9 mouse cellular contexts compared by ENCODE assay signal in genomic region chr14:25185556-25185958, GRCm38 (mm10).
DNase-seq lines count a peak whose midpoint lies in the region; ATAC-seq and TF ChIP-seq lines count a peak whose summit lies in the region.
"Had no signal": no experiment of that assay in that cellular context is flagged by ENCODE, and none has a peak within 500 bp of the region (broad histone marks: within the 10 kb centered on the region; RNA-seq: fewer than 3 reads in every experiment).

No protein-coding gene starts in this region.

- no peak for TF ChIP-seq CTCF in left cerebral cortex, adult 2 months (IDR thresholded peaks at IDR 0.05)
- no peak for TF ChIP-seq CTCF in forebrain, postnatal 0 days (IDR thresholded peaks at IDR 0.05; ENCODE audit: low read depth)

- 38% methylated on average over 10 of the region's 10 CpGs for WGBS in forebrain, postnatal 0 days
- WGBS in stomach, embryonic 15.5 days = 54% methylated on average over 10 of the region's 10 CpGs

- intact Hi-C loops in left cerebral cortex, adult 2 months (cut with DNase I) = loop anchor here (5.0 kb wide), 1 partner anchor 48 kb away; no protein-coding TSS in a partner anchor

- H3K4me1 ChIP-seq in forebrain, postnatal 0 days (ENCODE audit: insufficient read depth) = peaks cover 11% of the 10 kb centered on the region; the same call in 1 of the 2 replicates
- H3K4me1 ChIP-seq in stomach, embryonic 15.5 days = peaks cover 13% of the 10 kb centered on the region; the same call in 1 of the 2 replicates
- H3K4me1 ChIP-seq: liver, embryonic 15.5 days had no signal

- H3K27ac ChIP-seq in left cerebral cortex, adult 2 months = peak overlapping the region; percentile 87
- peak overlapping the region; percentile 79 for H3K27ac ChIP-seq in forebrain, postnatal 0 days (ENCODE audit: low read depth, low read length)
- H3K27ac ChIP-seq in stomach, embryonic 15.5 days = peak overlapping the region; percentile 21
- H3K27ac ChIP-seq: liver, embryonic 15.5 days had no signal

- ATAC-seq in forebrain, postnatal 0 days = peak; percentile 12
- no peak for ATAC-seq in stomach, embryonic 15.5 days (ENCODE audit: insufficient read depth, low FRiP score, low read depth)

- H3K4me2 ChIP-seq in forebrain, postnatal 0 days (ENCODE audit: low read depth) = no peak overlapping the region
- no peak overlapping the region for H3K4me2 ChIP-seq in stomach, embryonic 15.5 days
- H3K4me2 ChIP-seq: liver, embryonic 15.5 days had no signal

- DNase-seq in left cerebral cortex, adult 2 months (ENCODE audit: extremely low spot score in 1 of 2, low spot score in 2 of 2) = no peak
- no peak for DNase-seq in left cerebral cortex, adult 9 months (ENCODE audit: low spot score in 2 of 2)
- peak; percentile 46 for DNase-seq in forebrain, postnatal 0 days
- peak; percentile 46 for DNase-seq in kidney, postnatal 14 days
- no peak for DNase-seq in T-cell, adult 2 months (ENCODE audit: low spot score)
- no peak for DNase-seq in frontal cortex, postnatal 14 days (ENCODE audit: low spot score in 2 of 2)
- no peak for DNase-seq in right cerebral cortex, postnatal 10 days (ENCODE audit: low spot score in 2 of 2)

- H3K36me3 ChIP-seq in forebrain, postnatal 0 days (ENCODE audit: insufficient read depth) = no peaks in the 10 kb centered on the region
- no peaks in the 10 kb centered on the region for H3K36me3 ChIP-seq in stomach, embryonic 15.5 days
- H3K36me3 ChIP-seq: liver, embryonic 15.5 days had no signal

- H3K27me3 ChIP-seq in forebrain, postnatal 0 days (ENCODE audit: insufficient read depth, low read length) = no peaks in the 10 kb centered on the region
- no peaks in the 10 kb centered on the region for H3K27me3 ChIP-seq in stomach, embryonic 15.5 days (replicated peaks)
- H3K27me3 ChIP-seq: liver, embryonic 15.5 days had no signal

- H3K4me3 ChIP-seq in left cerebral cortex, adult 2 months = no peak overlapping the region
- H3K4me3 ChIP-seq in forebrain, postnatal 0 days (ENCODE audit: low read depth, low read length) = no peak overlapping the region
- no peak overlapping the region for H3K4me3 ChIP-seq in stomach, embryonic 15.5 days (replicated peaks)
- H3K4me3 ChIP-seq: liver, embryonic 15.5 days had no signal

- peak overlapping the region; percentile 22; the same call in 1 of the 2 replicates for H3K9ac ChIP-seq in forebrain, postnatal 0 days
- no peak overlapping the region for H3K9ac ChIP-seq in stomach, embryonic 15.5 days
- H3K9ac ChIP-seq: liver, embryonic 15.5 days had no signal

- no peaks in the 10 kb centered on the region for H3K9me3 ChIP-seq in forebrain, postnatal 0 days (ENCODE audit: low read length)
- H3K9me3 ChIP-seq in stomach, embryonic 15.5 days = no peaks in the 10 kb centered on the region
- H3K9me3 ChIP-seq: liver, embryonic 15.5 days had no signal

Comparison
In these comparisons a context has a peak if more than half of its experiments do, and no peak if none do; other contexts are left out.
1. DNase-seq: peak in forebrain, postnatal 0 days (single experiment) and kidney, postnatal 14 days (single experiment); none in left cerebral cortex, adult 2 months (0 of 2), left cerebral cortex, adult 9 months (0 of 2), T-cell, adult 2 months (single experiment), frontal cortex, postnatal 14 days (0 of 2) and right cerebral cortex, postnatal 10 days (0 of 2).
2. H3K27ac ChIP-seq: peak in every context shown above with its lines; median percentile 87 in left cerebral cortex, adult 2 months; 79 in forebrain, postnatal 0 days; 21 in stomach, embryonic 15.5 days.